Mouse (Mus musculus) limb, embryonic 13.5 days (tissue): ENCODE results near the gene Ctsj. TPM values are rescaled to one million over a fixed set of nuclear protein-coding genes. Genes with fewer than 3 reads are reported as not detected.
"Not testable (repeated sequence)": the region's sequence is repeated elsewhere in the genome, so short reads cannot be mapped to it uniquely, and the experiment has no call there.

Experiments used
- ATAC-seq: fragments of 200-750 bp; cut with Nextera tagmentation; 2 replicates; pipeline ENCODE4 v1.8.0; 2017; ENCODE audit warnings: low read depth, moderate number of reproducible peaks, moderate TSS enrichment; ENCODE audit not compliant: low FRiP score
- H3K27ac ChIP-seq: fragments of 300-500 bp; sonication (generic); 2 replicates; pipeline ENCODE4 v1.5.1; 2015; ENCODE audit warnings: inconsistent platforms, mild to moderate bottlenecking, moderate library complexity
- H3K27me3 ChIP-seq: fragments of 300-500 bp; sonication (generic); 2 replicates; pipeline ENCODE4 v1.6.1; 2015; ENCODE audit warnings: mild to moderate bottlenecking, inconsistent platforms
- H3K36me3 ChIP-seq: fragments of 300-500 bp; sonication (generic); 2 replicates; pipeline ENCODE4 v1.6.1; 2015; ENCODE audit warnings: inconsistent platforms, mild to moderate bottlenecking, moderate library complexity
- H3K4me1 ChIP-seq: fragments of 300-500 bp; sonication (generic); 2 replicates; pipeline ENCODE4 v1.6.1; 2015; ENCODE audit warnings: inconsistent platforms
- H3K4me2 ChIP-seq: fragments of 300-500 bp; sonication (generic); replicated peaks from 2 replicates; pipeline ENCODE4 v1.6.1; 2015; ENCODE audit warnings: inconsistent platforms, mild to moderate bottlenecking, moderate library complexity
- H3K4me3 ChIP-seq: fragments of 300-500 bp; sonication (generic); 2 replicates; pipeline ENCODE4 v1.5.1; 2015; ENCODE audit warnings: moderate library complexity, mild to moderate bottlenecking, inconsistent platforms
- H3K9ac ChIP-seq: fragments of 300-500 bp; sonication (generic); 2 replicates; pipeline ENCODE4 v1.6.1; 2015; ENCODE audit warnings: mild to moderate bottlenecking, inconsistent platforms
- H3K9me3 ChIP-seq: fragments of 300-500 bp; sonication (generic); 2 replicates; pipeline ENCODE4 v1.6.1; 2016; ENCODE audit warnings: inconsistent platforms
- WGBS: fragments of 180-500 bp; shearing (Covaris S2); methylation state at CpG from one replicate; pipeline ENCODE4 v1.1.7; 2015; 5-methylcytosine and 5-hydroxymethylcytosine counted together
- polyA plus RNA-seq: library from polyadenylated mRNA; unstranded; fragments of >200 nt; fragmentation: Nextera tagmentation; extraction: Ambion mirVana; gene quantifications from 2 replicates; pipeline ENCODE4 v1.2.1, GENCODE M21; 2015

Ctsj gene
- polyA plus RNA-seq, result not detected in 2 replicates

DNA sequence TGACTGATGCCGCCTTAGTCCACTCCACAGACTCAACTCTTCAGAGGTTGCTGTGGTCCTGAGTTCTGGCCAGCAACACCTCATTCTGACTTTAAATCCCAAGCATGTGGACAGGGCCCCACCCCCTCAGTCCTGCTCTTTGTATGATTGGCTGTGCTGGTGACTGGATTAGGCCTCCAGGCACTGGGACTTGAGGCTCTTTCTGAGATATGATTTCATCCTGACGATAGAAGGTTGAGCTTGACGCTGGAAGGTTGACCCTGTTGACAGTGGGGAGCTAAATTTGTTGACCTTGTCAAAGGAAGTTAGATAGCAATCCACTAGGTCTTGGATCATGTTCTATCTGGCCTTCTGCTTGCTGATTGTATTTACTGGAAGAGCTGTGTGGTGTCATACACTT is at the start of gene Ctsj:
Ctsj (minus strand) TSS at position 101 of the 400 bp plus-strand sequence.
- Histone ChIP-seq H3K4me3 (no peak within 1 kb of the TSS), H3K27ac (no peak within 1 kb of the TSS), H3K27me3 (no peaks in the 10 kb centered on the region), H3K4me2 (no peak within 1 kb of the TSS), H3K9ac (no peak within 1 kb of the TSS), H3K36me3 (no peaks in the 10 kb centered on the region), H3K4me1 (no peaks in the 10 kb centered on the region), H3K9me3 (peaks cover 8% of the 10 kb centered on the region; the same call in 1 of the 2 replicates)
- ATAC-seq, result no peak
- WGBS, result 71% methylated on average over 3 of the region's 3 CpGs

DNA sequence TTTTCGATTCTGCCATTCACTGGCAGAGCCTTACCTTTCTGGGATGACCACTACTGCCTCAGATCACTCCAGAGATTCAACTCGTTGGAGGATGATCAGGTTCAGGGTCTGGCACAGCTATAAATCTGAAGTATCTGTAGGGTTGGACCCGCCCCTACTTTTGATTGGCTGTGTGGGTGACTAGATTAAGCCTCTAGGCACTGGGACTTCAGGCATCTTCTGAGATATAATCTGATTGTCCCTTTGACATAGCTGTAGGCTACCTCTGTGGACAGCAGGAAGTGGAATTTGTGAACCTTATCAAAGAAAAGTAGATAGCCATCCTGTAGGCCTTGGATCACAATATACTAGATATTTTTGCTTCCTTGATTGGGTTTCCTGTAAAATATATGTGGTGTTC is 34.8 kb upstream of the Ctsj start, which contains the start of gene Ctsq:
Ctsq (minus strand) TSS at position 101 of the 400 bp plus-strand sequence.
- ATAC-seq, result no peak
- H3K27ac ChIP-seq, result no peak within 1 kb of the TSS
- no peak within 1 kb of the TSS for H3K4me2 ChIP-seq
- no peak within 1 kb of the TSS for H3K4me3 ChIP-seq
- H3K9ac ChIP-seq, result no peak within 1 kb of the TSS
- 60% methylated on average over 3 of the region's 3 CpGs for WGBS
- H3K4me1 ChIP-seq, result no peaks in the 10 kb centered on the region
- no peaks in the 10 kb centered on the region for H3K36me3 ChIP-seq
- H3K9me3 ChIP-seq, result peaks cover 13% of the 10 kb centered on the region; the same call in 1 of the 2 replicates
- H3K27me3 ChIP-seq, result no peaks in the 10 kb centered on the region

DNA sequence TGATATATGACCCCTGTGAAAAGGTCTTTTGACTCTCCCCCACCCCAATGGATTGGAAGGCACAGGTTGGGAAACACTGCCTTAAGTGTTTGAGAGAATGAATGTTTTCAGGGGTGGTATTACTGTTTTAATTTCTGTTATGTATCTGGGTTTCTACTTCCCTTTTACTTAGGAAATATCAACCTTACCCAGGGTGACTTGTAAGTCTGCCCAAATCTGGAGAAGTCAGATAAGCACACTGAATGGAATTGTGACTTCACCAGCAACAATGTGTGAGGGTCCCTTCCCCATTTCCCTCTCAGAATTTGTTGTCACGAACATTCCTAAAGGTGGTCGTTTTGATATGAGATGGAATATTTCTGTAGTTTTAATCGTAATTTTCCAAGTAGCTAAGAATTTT is 17.0 kb upstream of the Ctsj start:
- no peaks in the 10 kb centered on the region for H3K36me3 ChIP-seq

DNA sequence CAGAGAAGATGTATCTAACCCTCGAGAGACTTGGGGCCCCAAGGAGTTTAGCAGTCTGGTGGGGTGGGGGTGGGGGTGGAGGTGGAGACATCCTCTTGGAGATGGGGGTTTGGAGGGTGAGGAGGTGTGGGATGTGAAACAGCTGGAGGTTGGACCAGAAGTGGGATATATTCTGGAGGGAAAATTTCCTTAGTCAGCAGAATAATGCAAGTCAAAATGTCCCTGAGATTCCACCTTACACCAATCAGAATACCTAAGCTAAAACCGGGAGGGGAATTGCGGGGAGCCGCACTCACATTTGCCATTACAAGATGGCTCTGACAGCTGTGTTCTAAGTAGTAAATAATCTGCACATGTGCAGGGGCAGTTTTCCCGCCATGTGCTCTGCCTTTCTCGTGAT is 16.1 kb upstream of the Ctsj start:
- Histone ChIP-seq H3K4me2 (no peak overlapping the region), H3K4me1 (no peaks in the 10 kb centered on the region), H3K9me3 (peaks cover 20% of the 10 kb centered on the region), H3K9ac (no peak overlapping the region), H3K27ac (no peak overlapping the region), H3K36me3 (no peaks in the 10 kb centered on the region), H3K4me3 (no peak overlapping the region), H3K27me3 (no peaks in the 10 kb centered on the region)
- no peak for ATAC-seq
- WGBS, result 87% methylated on average over 6 of the region's 6 CpGs

More for the DNA sequence above, 17.0 kb upstream of the Ctsj start:
- no peaks in the 10 kb centered on the region for H3K4me1 ChIP-seq
- no peaks in the 10 kb centered on the region for H3K27me3 ChIP-seq
- H3K9me3 ChIP-seq, result peaks cover 22% of the 10 kb centered on the region
- H3K9ac ChIP-seq, result no peak overlapping the region
- no peak overlapping the region for H3K4me2 ChIP-seq
- H3K27ac ChIP-seq, result no peak overlapping the region
- no peak for ATAC-seq
- no peak overlapping the region for H3K4me3 ChIP-seq
- 88% methylated on average over 3 of the region's 3 CpGs for WGBS

DNA sequence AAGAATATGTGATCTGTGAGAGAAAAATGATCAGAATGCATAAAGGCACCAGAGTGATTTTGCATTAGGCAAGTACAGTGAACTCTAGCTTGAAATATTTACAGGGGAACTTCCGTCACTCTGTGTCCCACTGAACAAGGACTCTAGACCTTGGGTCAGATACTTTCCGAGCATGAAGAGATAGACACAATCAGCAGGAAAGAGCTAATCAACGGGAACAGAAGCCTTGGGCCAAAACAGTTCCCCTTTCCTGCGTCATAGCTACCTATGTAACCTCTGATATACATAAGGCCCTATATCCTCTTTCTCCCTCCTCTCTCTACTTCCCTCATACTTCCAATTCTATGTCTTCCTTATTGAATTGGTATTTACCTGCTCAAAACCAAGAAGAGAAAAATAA is 4.4 kb upstream of the Ctsj start:
- H3K4me3 ChIP-seq, result no peak overlapping the region
- 78% methylated on average over 4 of the region's 4 CpGs for WGBS
- H3K4me2 ChIP-seq, result no peak overlapping the region
- H3K9me3 ChIP-seq, result 0 out of 2 replicates have a peak, but pooled peaks cover 11% of the 10 kb centered on the region
- no peaks in the 10 kb centered on the region for H3K36me3 ChIP-seq
- ATAC-seq, result no peak
- H3K27me3 ChIP-seq, result no peaks in the 10 kb centered on the region
- H3K9ac ChIP-seq, result no peak overlapping the region
- no peaks in the 10 kb centered on the region for H3K4me1 ChIP-seq
- no peak overlapping the region for H3K27ac ChIP-seq

DNA sequence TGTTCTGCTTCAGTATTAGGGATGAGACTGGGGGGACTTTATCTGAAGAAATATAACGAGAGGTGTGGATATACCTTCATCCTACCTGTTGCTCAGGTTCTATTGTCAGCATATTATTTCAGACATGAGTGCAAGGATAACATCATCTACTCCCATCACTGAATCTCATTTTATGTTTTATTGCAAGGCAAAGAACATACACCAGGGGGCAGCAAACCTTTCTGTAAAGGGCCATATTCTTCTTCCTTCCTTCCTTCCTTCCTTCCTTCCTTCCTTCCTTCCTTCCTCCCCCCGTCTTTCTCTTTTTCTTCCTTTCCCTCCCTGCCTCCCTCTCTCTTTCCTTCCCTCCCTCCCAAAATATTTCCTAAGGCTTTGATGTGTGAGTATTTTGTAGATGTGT is 8.2 kb downstream of the Ctsj start:
- WGBS, result 69% methylated on average over 2 of the region's 2 CpGs
- Histone ChIP-seq H3K4me2 (no peak overlapping the region), H3K9me3 (no peaks in the 10 kb centered on the region; the same call in 1 of the 2 replicates), H3K27me3 (no peaks in the 10 kb centered on the region), H3K9ac (no peak overlapping the region), H3K36me3 (no peaks in the 10 kb centered on the region), H3K27ac (no peak overlapping the region), H3K4me3 (no peak overlapping the region), H3K4me1 (no peaks in the 10 kb centered on the region)
- ATAC-seq, result no peak

DNA sequence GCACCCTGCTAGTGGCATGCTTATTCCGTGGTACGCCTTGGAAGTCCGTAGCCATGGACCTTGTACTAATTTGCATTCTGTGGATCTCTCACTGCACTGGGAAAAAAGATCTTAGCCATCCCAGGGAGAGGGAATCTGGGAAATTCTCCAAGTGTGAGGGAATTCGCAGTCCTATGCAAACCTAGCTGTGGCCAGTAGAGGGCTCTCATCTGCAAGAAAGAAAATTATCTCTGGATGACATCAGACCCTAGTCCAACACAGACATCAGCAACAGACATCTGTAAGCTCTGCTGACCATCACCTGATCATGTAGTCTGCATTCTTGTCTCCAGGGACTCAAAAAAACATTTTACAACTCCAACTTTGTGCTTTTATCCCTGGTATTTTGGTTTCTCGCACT is 18.8 kb downstream of the Ctsj start:
- not testable (repeated sequence) for H3K27ac ChIP-seq, H3K9ac ChIP-seq, H3K36me3 ChIP-seq, ATAC-seq, H3K9me3 ChIP-seq, H3K4me3 ChIP-seq, H3K27me3 ChIP-seq, H3K4me1 ChIP-seq, H3K4me2 ChIP-seq
- 76% methylated on average over 5 of the region's 5 CpGs for WGBS

DNA sequence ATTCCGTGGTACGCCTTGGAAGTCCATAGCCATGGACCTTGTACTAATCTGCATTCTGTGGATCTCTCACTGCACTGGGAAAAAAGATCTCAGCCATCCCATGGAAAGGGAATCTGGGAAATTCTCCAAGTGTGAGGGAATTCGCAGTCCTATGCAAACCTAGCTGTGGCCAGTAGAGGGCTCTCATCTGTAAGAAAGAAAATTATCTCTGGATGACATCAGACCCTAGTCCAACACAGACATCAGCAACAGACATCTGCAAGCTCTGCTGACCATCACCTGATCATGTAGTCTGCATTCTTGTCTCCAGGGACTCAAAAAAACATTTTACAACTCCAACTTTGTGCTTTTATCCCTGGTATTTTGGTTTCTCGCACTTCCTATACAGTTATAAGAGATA is 33.4 kb downstream of the Ctsj start:
- not testable (repeated sequence) for H3K4me3 ChIP-seq, H3K9ac ChIP-seq, H3K4me2 ChIP-seq, H3K27ac ChIP-seq, H3K27me3 ChIP-seq, ATAC-seq, H3K9me3 ChIP-seq, H3K4me1 ChIP-seq, H3K36me3 ChIP-seq
- 72% methylated on average over 4 of the region's 4 CpGs for WGBS

DNA sequence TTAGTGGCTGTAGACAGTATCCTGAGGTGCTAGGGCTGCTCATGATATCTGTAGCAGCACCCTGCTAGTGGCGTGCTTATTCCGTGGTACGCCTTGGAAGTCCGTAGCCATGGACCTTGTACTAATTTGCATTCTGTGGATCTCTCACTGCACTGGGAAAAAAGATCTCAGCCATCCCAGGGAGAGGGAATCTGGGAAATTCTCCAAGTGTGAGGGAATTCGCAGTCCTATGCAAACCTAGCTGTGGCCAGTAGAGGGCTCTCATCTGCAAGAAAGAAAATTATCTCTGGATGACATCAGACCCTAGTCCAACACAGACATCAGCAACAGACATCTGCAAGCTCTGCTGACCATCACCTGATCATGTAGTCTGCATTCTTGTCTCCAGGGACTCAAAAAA is 41.8 kb downstream of the Ctsj start:
- not testable (repeated sequence) for H3K27me3 ChIP-seq, H3K27ac ChIP-seq, H3K9ac ChIP-seq, H3K36me3 ChIP-seq, H3K4me2 ChIP-seq, H3K4me3 ChIP-seq, ATAC-seq, H3K4me1 ChIP-seq, H3K9me3 ChIP-seq
- WGBS, result 29% methylated on average over 5 of the region's 5 CpGs

DNA sequence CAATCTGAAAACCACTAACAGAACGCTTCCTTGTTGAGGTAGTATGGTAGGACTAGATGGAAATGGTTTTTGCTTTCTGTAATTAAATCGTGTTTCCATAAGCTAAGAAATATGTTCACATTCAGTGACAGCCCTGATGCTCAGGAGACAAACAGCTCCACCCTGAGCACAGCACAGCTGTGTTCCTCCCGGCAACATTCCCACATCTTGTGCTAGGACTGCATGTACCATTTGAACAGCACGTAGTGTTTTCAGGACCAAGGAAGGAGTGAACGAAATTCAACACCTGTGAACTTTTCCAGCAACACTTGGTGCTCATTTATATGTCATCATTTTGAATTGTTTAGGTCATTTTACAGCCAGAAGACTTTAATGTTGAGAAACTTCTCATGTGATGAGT is 44.1 kb downstream of the Ctsj start:
- Histone ChIP-seq H3K9ac (no peak overlapping the region), H3K27ac (no peak overlapping the region), H3K4me2 (no peak overlapping the region), H3K36me3 (no peaks in the 10 kb centered on the region), H3K9me3 (peaks cover 3% of the 10 kb centered on the region), H3K27me3 (no peaks in the 10 kb centered on the region), H3K4me1 (no peaks in the 10 kb centered on the region), H3K4me3 (no peak overlapping the region)
- no peak for ATAC-seq
- 63% methylated on average over 5 of the region's 5 CpGs for WGBS

Other genes with a start within 250 kb of the Ctsj start
- gene BC051665, start 219.6 kb downstream of the Ctsj start, polyA plus RNA-seq, result not detected in 2 replicates
- not detected in 2 replicates for gene Ctsll3, start 203.1 kb downstream of the Ctsj start, polyA plus RNA-seq
- 0.18 TPM in 1 of 2 replicates, not detected in the other for gene 4930486L24Rik, start 141.5 kb downstream of the Ctsj start, polyA plus RNA-seq
- 0.22 TPM in 1 of 2 replicates, not detected in the other for gene Gm49392, start 109.1 kb downstream of the Ctsj start, polyA plus RNA-seq
- 2.6 and 3.4 TPM in 2 replicates for gene Ctla2b, start 108.5 kb downstream of the Ctsj start, polyA plus RNA-seq
- gene Tpbpb, start 101.1 kb downstream of the Ctsj start, polyA plus RNA-seq, result not detected in 2 replicates
- not detected in 2 replicates for gene Gm49393, start 70.4 kb downstream of the Ctsj start, polyA plus RNA-seq
- gene Gm49391, start 69.4 kb downstream of the Ctsj start, polyA plus RNA-seq, result 0.22 and 0.52 TPM in 2 replicates
- 19.2 and 23.1 TPM in 2 replicates for gene Ctla2a, start 69.3 kb downstream of the Ctsj start, polyA plus RNA-seq
- gene Tpbpa, start 64.0 kb downstream of the Ctsj start, polyA plus RNA-seq, result not detected in 2 replicates
- gene Ctsq, start 34.7 kb upstream of the Ctsj start, polyA plus RNA-seq, result not detected in 2 replicates
- not detected in 2 replicates for gene Ctsr, start 158.3 kb upstream of the Ctsj start, polyA plus RNA-seq
- not detected in 2 replicates for gene Cts6, start 197.5 kb upstream of the Ctsj start, polyA plus RNA-seq
- not detected in 2 replicates for gene Cts8, start 249.4 kb upstream of the Ctsj start, polyA plus RNA-seq